Mouse (Mus musculus): ENCODE results near the gene Mpc1.

- no peak for TF ChIP-seq CTCF (IDR thresholded peaks at IDR 0.05; ENCODE audit: low read depth, low read length)
- no peak for TF ChIP-seq TAL1 (conservative IDR thresholded peaks at IDR 0.05; ENCODE audit: low read depth, low read length)
- no peak for TF ChIP-seq GATA1 (IDR thresholded peaks at IDR 0.05; ENCODE audit: borderline replicate concordance, low read length)
- no peak for TF ChIP-seq GATA2 (IDR thresholded peaks at IDR 0.05; ENCODE audit: borderline replicate concordance, low read depth, low read length)
- no peak for TF ChIP-seq POLR2AphosphoS5 (IDR thresholded peaks at IDR 0.05; ENCODE audit: insufficient replicate concordance, low read depth, low read length)
These were observed 6.6 kb upstream of the Mpc1 start for GRCm38 (mm10) chr17:8276071-8276470.
